Mouse (Mus musculus) hindbrain, embryonic 11.5 days (tissue): ENCODE data around the gene Mrpl58. TPM values are rescaled to one million over a fixed set of nuclear protein-coding genes. Genes with fewer than 3 reads are reported as not detected.

Experiments
- ATAC-seq: fragments of 200-750 bp; cut with Nextera tagmentation; 2 replicates; pipeline ENCODE4 v1.8.0; 2017; ENCODE audit warnings: mild to moderate bottlenecking, moderate TSS enrichment, moderate library complexity; ENCODE audit not compliant: low FRiP score
- DNase-seq: peaks from one replicate; pipeline ENCODE4 v3.0.0-alpha.2; 2015; ENCODE audit warnings: low spot score
- H3K27ac ChIP-seq: fragments of 300-500 bp; sonication (generic); 2 replicates; pipeline ENCODE4 v1.5.1; 2014; ENCODE audit warnings: mild to moderate bottlenecking, low read depth, low read length
- H3K27me3 ChIP-seq: fragments of 300-500 bp; sonication (generic); 2 replicates; pipeline ENCODE4 v1.6.1; 2014; ENCODE audit warnings: mild to moderate bottlenecking, low read length, moderate library complexity, mixed read lengths; ENCODE audit not compliant: control insufficient read depth, insufficient read depth
- H3K36me3 ChIP-seq: fragments of 300-500 bp; sonication (generic); 2 replicates; pipeline ENCODE4 v1.6.1; 2014; ENCODE audit warnings: mild to moderate bottlenecking, low read length, moderate library complexity, mixed read lengths; ENCODE audit not compliant: control insufficient read depth, insufficient read depth
- H3K4me1 ChIP-seq: fragments of 300-500 bp; sonication (generic); replicated peaks from 2 replicates; pipeline ENCODE4 v1.6.1; 2014; ENCODE audit warnings: low read length, mixed read lengths; ENCODE audit not compliant: control insufficient read depth, insufficient read depth
- H3K4me2 ChIP-seq: fragments of 300-500 bp; sonication (generic); replicated peaks from 2 replicates; pipeline ENCODE4 v1.6.1; 2014; ENCODE audit warnings: mild to moderate bottlenecking, low read depth, low read length
- H3K4me3 ChIP-seq: fragments of 300-500 bp; sonication (generic); 2 replicates; pipeline ENCODE4 v1.5.1; 2014; ENCODE audit warnings: low read depth, low read length
- H3K9ac ChIP-seq: fragments of 300-500 bp; sonication (generic); 2 replicates; pipeline ENCODE4 v1.6.1; 2014; ENCODE audit warnings: low read depth, low read length
- H3K9me3 ChIP-seq: fragments of 300-500 bp; sonication (generic); 2 replicates; pipeline ENCODE4 v1.6.1; 2016; ENCODE audit warnings: low read length; ENCODE audit not compliant: control insufficient read depth
- WGBS: fragments of 180-500 bp; shearing (Covaris S2); extraction: QIAGEN DNeasy Blood & Tissue Kit; methylation state at CpG from one replicate; pipeline ENCODE4 v1.1.7; 2014; 5-methylcytosine and 5-hydroxymethylcytosine counted together
- polyA plus RNA-seq: library from polyadenylated mRNA; unstranded; fragments of >200 nt; fragmentation: Nextera tagmentation; extraction: Ambion mirVana; gene quantifications from 2 replicates; pipeline ENCODE4 v1.2.1, GENCODE M21; 2014

The Mrpl58 gene
- polyA plus RNA-seq, 1 experiment from 2014 or later, result 226 TPM

DNA sequence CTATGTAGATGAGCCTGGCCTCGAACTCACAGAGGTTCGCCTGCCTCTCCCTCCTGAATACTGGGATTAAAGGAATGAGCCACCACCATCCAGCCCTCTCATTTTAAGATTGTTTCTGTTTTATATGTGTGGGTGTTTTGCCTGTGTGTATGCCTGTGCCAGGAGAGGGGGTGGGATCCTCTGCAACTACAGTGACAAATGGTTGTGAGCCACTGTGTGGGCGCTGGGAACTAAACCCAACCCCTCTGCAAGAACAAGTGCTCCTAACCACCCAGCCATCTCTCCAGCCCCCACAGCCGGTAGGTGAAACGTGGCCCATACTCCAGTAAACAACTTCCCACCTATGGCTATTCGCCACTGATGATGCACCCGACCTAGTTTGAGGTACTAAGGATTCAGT, 12.2 kb upstream of the Mrpl58 start:
- Histone ChIP-seq H3K9ac (no peak overlapping the region), H3K27ac (no peak overlapping the region), H3K4me2 (no peak overlapping the region), H3K36me3 (peaks cover 7% of the 10 kb centered on the region; the same call in 1 of the 2 replicates), H3K9me3 (no peaks in the 10 kb centered on the region), H3K4me3 (no peak overlapping the region), H3K27me3 (peaks cover 3% of the 10 kb centered on the region; the same call in 1 of the 2 replicates), H3K4me1 (no peaks in the 10 kb centered on the region)
- ATAC-seq (no peak), DNase-seq (no peak)
- WGBS, result 93% methylated on average over 7 of the region's 7 CpGs

DNA sequence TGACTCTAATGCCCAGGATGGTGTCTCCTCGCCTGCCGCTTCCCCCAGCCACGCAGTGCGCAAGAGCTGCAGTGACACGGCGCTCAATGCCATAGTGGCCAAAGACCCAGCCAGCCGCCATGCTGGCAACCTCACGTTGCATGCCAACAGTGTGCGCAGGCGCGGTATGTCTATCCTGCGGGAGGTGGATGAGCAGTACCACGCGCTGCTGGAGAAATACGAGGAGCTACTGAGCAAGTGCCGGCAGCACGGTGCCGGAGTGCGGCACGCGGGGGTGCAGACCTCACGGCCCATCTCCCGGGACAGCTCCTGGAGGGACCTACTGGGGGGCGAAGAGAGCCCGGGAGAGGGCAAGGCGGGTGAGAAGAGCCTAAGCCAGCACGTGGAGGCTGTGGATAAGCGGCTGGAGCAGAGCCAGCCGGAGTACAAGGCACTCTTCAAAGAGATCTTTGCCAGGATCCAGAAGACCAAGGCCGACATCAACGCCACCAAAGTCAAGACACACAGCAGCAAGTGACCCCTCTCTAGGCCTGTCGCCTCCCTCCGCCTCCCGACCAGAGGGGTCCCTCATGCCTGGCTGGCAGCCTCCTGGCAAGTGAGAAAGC, 9.7 kb upstream of the Mrpl58 start:
- 69% methylated on average over 34 of the region's 34 CpGs for WGBS
- Histone ChIP-seq H3K27ac (no peak overlapping the region), H3K4me2 (no peak overlapping the region; the same call in 1 of the 2 replicates), H3K4me3 (no peak overlapping the region), H3K9me3 (no peaks in the 10 kb centered on the region), H3K4me1 (no peaks in the 10 kb centered on the region), H3K36me3 (peaks cover 7% of the 10 kb centered on the region; the same call in 1 of the 2 replicates), H3K27me3 (peaks cover 3% of the 10 kb centered on the region; the same call in 1 of the 2 replicates), H3K9ac (no peak overlapping the region)
- ATAC-seq (no peak), DNase-seq (no peak)

GRCm38 (mm10) chr11:115398085-115398484, 5.5 kb upstream of the Mrpl58 start:
- peaks cover 3% of the 10 kb centered on the region; the same call in 1 of the 2 replicates for H3K27me3 ChIP-seq
- DNase-seq (no peak), ATAC-seq (no peak)

DNA sequence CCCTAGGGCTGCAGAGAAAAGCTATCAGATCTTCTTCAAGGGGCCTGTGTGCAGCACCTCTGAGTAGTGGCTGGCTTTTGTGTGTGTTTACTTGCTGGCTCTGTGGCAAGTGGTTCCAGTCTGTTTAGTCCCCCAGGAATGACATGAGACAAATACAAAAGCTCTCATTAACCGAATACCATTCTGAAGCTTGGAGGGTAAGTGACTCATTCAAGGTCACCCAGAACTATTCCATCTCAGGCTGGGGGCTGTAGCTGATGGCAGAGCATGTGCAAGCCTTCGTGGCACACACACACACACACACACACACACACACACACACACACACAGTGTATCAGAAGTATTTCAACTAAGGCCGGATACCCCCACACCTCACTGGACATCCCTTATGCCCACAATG, 3.4 kb upstream of the Mrpl58 start:
- H3K27me3 ChIP-seq, result no peaks in the 10 kb centered on the region
- no peak overlapping the region for H3K9ac ChIP-seq
- no peaks in the 10 kb centered on the region for H3K36me3 ChIP-seq
- no peak overlapping the region for H3K4me3 ChIP-seq
- DNase-seq (no peak), ATAC-seq (no peak)
- no peaks in the 10 kb centered on the region for H3K4me1 ChIP-seq
- WGBS, result 69% methylated on average over 3 of the region's 3 CpGs
- H3K4me2 ChIP-seq, result no peak overlapping the region
- no peak overlapping the region for H3K27ac ChIP-seq
- no peaks in the 10 kb centered on the region for H3K9me3 ChIP-seq

More at GRCm38 (mm10) chr11:115398085-115398484, 5.5 kb upstream of the Mrpl58 start:
- Histone ChIP-seq H3K4me2 (no peak overlapping the region), H3K27ac (no peak overlapping the region), H3K9ac (no peak overlapping the region), H3K4me3 (no peak overlapping the region), H3K36me3 (peaks cover 2% of the 10 kb centered on the region; the same call in 1 of the 2 replicates), H3K9me3 (no peaks in the 10 kb centered on the region), H3K4me1 (no peaks in the 10 kb centered on the region)
- WGBS, result 85% methylated on average over 7 of the region's 7 CpGs

GRCm38 (mm10) chr11:115400630-115401391, 2.7 kb upstream of the Mrpl58 start:
- Histone ChIP-seq H3K9me3 (no peaks in the 10 kb centered on the region), H3K4me3 (no peak overlapping the region), H3K27ac (0 out of 2 replicates have a peak overlapping the region, but pooled peaks have one; percentile 3), H3K27me3 (no peaks in the 10 kb centered on the region), H3K4me2 (no peak overlapping the region), H3K9ac (no peak overlapping the region), H3K36me3 (no peaks in the 10 kb centered on the region), H3K4me1 (no peaks in the 10 kb centered on the region)
- no peak for DNase-seq
- no peak for ATAC-seq
- WGBS, result 54% methylated on average over 11 of the region's 11 CpGs

DNA sequence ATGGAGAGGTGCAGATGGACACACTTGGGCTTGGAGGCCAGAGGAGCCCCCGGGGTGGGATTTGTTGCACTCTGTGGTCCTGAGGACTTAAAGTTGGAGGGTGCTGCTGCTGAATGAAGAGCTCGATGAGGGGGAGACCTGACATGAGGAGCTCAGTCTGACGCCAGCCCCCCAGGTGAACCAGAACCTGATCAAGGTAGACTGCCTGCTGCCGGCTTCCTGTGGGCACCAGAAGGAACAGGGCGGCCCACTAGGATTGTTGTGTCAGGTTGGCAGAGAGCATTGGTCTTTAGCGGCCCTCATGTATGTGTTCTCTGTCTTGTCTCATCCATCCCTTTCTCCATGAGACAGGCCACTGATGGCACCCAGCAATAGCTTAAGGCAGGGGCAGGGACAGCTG, 2.2 kb downstream of the Mrpl58 start:
- H3K4me2 ChIP-seq, result no peak overlapping the region
- 90% methylated on average over 6 of the region's 6 CpGs for WGBS
- H3K27ac ChIP-seq, result no peak overlapping the region
- H3K36me3 ChIP-seq, result 0 out of 2 replicates have a peak, but pooled peaks cover 3% of the 10 kb centered on the region
- DNase-seq, result no peak
- no peak overlapping the region for H3K9ac ChIP-seq
- peaks cover 6% of the 10 kb centered on the region; the same call in 1 of the 2 replicates for H3K4me1 ChIP-seq
- no peaks in the 10 kb centered on the region for H3K27me3 ChIP-seq
- no peak overlapping the region for H3K4me3 ChIP-seq
- ATAC-seq, result no peak
- no peaks in the 10 kb centered on the region for H3K9me3 ChIP-seq

DNA sequence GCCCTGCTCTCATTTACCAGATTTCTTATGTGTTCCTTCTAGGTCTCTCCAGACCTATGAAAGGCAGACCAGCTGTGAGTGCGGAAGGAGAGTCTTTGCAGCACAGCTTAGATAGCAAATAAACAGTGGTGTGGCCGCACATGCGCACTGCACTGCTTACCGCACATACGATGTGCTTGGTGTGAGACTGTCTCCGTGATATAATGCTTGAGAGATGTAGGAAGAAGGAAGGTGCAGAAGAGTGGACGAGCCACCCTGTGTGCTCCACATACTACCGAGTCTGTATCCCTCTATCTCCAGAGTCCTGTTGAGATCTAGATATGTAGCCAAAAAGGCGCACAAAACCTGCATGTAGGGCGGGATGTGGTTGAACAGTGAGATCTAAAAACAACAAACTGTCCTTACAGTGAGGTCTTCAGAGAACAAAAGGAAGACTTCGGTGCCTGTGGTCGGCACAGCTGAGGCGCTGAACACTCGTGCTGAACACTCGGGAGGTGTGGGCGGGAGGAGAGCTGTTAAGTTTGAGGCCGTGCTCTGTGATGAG, 3.4 kb downstream of the Mrpl58 start:
- ATAC-seq (no peak), DNase-seq (no peak)
- Histone ChIP-seq H3K9me3 (no peaks in the 10 kb centered on the region), H3K27me3 (no peaks in the 10 kb centered on the region), H3K4me2 (no peak overlapping the region), H3K36me3 (0 out of 2 replicates have a peak, but pooled peaks cover 3% of the 10 kb centered on the region), H3K4me3 (no peak overlapping the region), H3K27ac (no peak overlapping the region), H3K9ac (no peak overlapping the region), H3K4me1 (peaks cover 10% of the 10 kb centered on the region; the same call in 1 of the 2 replicates)
- 92% methylated on average over 17 of the region's 17 CpGs for WGBS

GRCm38 (mm10) chr11:115408266-115408920, 4.8 kb downstream of the Mrpl58 start:
- DNase-seq, result no peak
- ATAC-seq, result no peak
- Histone ChIP-seq H3K27ac (peak overlapping the region; percentile 75), H3K4me3 (no peak overlapping the region), H3K4me1 (peaks cover 10% of the 10 kb centered on the region; the same call in 1 of the 2 replicates), H3K27me3 (no peaks in the 10 kb centered on the region), H3K4me2 (no peak overlapping the region), H3K9ac (no peak overlapping the region), H3K36me3 (0 out of 2 replicates have a peak, but pooled peaks cover 3% of the 10 kb centered on the region), H3K9me3 (no peaks in the 10 kb centered on the region)
- 87% methylated on average over 6 of the region's 6 CpGs for WGBS
